Mouse (Mus musculus) mouse embryonic stem cell (cell line): ENCODE results near the gene Mycbp2.

Experiments used
- in situ Hi-C, 2 experiments: fragments of 300-500 bp; cut with MboI; formaldehyde crosslinking; loops; 1 replicate in 1 of 2; 3 replicates in 1 of 2; pipeline ENCODE4 v1.14.3; 2019 to 2020; ENCODE audit warnings: low sequenced_read_pairs in 2 of 2, low pct_unique_long_range_greater_than_20kb in 1 of 2, mixed read lengths in 1 of 2; ENCODE audit not compliant: unreplicated experiment in 1 of 2

The Mycbp2 gene

DNA sequence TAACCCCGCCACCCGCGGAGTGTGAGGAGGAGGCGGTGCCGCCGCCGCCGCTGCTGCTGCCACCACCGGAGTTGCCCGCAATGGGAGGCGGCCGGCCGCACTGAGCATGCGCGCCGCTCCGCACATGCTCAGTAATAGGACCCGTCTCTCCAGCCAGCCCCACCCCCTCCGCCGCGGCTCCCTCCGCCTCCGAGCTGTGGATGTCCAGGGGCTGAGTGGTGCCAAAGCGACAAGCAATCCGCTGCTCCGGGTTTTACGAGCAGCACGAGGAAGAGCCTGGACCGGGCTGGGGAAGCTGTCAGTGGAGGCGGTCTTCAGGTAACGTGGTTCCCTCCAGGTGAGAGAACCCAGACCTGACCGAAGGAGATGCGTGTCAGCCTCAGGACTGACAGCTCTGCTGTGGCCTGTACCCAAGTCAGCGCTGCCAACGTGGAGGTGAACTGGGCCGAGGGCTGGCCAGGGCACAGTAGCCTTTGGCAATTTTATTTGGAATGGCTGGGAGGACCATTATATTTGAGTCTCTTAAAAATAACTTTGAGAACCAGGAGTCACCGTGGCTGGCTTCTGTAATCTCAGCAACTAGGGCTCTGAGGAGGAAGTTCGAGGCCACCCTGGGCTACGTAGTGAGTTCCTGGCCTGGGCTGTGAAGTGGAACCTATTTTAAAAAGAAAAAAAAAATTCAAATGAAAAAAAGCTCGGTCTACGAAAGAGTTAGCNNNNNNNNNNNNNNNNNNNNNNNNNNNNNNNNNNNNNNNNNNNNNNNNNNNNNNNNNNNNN, at the start of gene Mycbp2:
Mycbp2 (minus strand) TSS at position 86 of the 777 bp plus-strand sequence.
- in situ Hi-C loops, result no loop called here

DNA sequence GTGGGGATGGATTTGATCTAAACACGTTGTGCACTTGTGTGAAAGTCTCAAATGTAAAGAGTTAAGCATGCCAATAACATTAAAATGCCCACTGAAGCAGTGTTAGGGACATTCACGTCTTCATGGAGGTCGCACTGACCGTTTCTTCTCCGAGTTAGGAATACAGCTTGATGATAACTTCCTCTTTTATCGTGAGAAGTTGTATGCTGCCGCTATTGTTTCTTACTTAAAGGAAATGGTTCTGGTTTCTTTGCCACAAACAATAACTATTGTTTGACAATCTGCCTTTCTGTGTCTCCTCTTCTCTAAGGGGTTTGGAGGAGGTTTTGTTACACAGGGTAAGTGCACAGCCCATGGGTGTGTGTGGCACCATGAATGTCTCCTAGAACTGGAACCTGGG, 45.8 kb upstream of the Mycbp2 start:
- in situ Hi-C loops, result no loop called here

DNA sequence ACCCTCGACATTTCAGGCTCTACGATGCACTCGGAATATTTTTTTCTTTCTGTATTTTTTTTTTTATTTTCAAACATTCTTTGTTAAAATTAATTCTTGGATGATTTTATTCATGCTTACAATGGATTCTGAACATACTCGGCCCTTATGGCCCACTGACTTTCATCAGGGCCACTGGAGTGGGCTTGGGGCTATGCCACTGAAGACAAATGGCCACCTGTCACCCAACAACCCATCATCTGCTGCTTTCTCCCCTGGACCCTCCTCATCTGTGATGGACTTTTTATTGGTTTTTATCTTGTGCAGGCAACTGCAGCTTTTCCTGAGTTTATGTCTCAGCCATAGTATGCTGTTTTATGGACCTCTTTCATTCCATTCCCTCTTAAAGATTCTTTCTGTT, 40.8 kb upstream of the Mycbp2 start:
- in situ Hi-C loops, result no loop called here

DNA sequence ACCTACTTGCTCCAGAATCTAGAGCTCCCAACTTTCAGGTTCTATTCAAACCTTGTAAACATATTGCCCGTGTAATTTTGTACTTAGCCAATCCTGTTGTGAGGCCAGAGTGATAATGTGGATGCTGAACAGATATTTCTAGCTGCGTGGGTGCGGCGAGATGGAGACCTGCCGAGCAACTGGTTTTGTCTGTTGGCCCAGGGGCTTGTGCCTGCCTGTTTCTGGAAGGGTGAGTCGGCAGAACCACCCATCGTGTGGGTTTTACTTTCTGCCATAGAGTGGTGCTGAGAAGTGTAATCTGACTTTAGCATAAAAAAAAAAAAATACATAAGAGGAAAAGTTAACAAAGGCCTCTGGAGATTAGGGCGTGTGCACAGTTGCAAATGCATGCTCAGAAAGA, 40.3 kb upstream of the Mycbp2 start:
- in situ Hi-C loops, result no loop called here

DNA sequence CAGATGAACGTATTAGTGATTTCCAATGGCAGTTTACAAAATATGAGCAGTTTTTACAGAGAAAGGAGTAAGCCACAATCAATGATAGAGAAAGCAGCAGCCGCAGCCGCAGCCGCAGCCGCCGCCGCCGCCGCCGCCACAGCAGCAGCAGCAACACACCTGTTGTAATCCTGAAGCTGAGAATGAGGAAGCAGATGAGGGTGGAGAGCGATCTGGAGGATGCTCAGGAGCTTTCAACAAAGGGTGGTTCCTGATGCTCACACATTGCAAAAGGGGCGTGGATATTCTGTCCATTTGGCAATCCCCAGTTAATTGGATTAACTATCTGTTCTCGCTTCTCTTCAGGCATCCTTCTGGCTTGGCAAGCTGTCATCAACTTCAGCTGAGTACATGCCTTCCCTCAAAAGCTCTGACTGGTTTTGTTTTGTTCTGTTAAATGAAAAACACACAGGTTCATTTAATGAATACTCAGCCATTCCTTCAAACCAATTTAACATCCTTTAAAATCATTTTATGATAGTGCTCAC, 38.5 kb upstream of the Mycbp2 start:
- in situ Hi-C loops, result no loop called here

DNA sequence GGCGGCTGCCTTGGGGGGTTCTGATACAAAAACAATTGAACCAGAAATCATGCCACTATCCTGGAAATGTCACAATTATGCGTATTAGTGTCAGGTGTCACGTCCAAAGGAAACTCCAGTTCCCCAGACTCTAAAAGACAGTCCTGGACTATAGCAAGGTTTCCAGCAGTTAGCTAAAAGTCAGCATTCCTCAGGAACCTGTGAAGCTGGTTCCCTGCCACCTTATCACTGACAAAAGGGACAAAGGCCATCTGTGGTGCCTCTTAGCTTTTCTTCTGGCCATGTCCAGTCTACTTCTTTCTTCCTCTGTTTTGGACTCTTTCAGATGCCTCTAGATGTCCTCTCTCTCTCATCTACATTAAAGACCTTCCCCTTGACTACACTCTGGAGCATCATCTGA, 32.1 kb upstream of the Mycbp2 start:
- in situ Hi-C loops, result no loop called here

DNA sequence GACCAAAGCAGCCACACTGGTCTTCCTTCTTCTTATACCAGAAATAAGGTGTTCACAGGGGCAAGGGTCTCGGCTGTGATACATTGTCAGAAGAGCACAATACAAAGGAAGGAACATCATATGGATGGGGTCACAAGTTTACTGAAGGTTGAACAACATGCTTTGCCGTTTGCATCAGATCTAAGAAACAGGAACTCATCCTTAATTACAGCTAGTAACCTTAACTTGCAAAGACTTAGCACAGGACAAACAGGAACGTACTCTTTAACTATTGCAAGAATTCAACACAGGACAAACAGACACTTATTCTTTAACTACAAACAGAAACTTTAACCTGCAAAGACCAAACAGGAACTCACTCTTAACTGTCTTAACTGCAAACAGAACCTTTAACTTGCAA, 30.2 kb upstream of the Mycbp2 start:
- in situ Hi-C loops, result no loop called here

DNA sequence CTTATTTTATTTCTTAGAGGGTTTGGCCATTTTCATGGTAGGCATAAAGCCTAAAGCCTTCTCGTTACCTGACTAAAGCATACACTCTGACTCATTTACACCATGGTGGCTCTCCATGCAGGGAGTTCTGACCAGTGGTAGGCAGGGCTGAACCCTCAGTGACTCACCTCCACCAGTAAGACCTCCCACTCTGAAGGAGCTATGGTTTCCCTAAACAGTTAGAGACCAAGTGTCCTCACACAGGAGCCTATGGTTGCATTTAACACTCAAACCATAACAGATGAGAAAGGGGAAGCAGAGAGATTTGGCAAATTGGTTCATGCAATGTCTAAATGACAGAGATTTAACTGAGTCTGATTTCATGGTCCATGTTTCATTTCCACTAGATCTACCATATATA, 28.9 kb upstream of the Mycbp2 start:
- in situ Hi-C loops, result no loop called here

DNA sequence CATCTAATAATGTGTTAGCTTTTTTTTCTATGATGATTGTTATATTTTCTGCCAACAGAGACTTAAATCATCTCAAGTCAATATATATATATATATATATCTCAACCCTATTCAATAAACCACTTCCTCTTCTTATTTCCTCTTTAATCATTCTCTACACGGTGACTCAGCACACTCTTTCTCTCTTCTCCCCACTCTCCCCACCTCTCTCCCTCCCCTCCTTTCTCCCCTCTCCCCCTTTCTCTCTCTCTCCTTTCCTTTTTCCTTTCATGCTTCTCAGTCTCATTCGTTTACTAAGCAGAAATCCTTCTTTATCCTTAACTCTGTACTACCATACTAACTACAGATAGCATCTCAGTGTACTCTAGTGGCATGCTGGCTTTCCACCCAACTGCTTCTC, 16.6 kb upstream of the Mycbp2 start:
- in situ Hi-C loops, result no loop called here

DNA sequence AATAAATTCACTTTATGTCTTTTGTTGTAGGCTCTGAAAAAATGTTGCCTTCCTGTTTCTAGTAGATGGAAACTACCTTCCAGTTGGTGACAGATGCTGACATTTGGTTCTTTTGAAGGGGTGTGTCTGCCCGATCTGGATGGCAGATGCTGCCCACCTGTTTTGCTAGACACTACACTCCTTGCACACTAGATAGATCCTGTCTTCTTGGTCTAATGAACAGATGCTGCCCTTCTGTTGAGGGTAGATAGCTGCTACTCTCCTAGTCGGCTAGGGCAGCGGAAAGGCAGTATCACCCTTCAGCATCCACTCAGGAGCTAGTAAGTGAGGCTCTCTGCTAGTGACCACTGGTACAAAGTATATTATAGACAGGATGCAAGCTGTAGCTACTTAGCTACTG, 9.5 kb upstream of the Mycbp2 start:
- in situ Hi-C loops, result no loop called here

DNA sequence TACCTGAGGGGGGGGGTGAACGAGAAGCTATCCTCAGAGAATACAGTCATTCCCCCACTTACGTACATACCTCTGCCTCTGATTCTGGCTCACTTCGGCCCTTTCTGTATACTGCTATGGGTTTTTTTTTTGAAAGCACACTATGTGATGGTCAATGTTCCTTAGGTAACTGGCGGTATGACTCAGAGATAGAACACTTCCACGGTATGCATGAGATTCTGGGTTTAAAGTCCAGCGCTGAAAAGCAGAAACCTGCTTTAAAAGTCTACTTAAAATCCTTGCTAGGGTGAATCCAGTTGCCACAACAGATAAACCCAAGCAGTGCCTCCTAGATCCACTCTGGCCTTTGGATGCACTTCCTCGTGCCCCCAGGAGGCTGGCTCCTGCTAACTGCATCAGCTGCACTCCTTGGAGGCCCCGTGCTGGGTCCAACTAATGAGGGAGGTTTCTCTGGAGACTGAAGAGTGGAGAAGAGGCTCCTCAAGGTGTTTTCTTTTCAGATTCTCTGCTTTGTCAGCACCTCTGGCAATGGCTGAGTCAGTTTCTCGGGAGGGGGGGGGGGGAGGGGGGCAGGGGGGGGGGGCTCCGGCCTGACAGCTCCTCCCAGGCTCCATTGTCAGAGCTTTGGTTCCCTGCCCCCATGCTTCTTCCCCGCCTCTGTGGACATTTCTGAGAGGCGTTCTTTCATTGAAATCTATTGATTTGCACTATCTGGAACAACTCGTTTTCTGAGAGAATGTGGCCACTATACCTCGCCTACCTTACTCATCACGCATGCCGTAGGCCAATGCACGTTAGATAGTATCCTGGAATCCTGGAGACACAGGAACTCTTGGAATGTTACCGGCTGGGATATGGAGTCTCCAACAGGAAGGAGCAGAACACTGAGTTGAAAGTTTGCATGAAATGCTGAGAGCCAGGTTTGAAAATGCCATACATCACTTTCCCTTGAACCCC, 8.1 kb upstream of the Mycbp2 start:
- in situ Hi-C loops, result no loop called here

DNA sequence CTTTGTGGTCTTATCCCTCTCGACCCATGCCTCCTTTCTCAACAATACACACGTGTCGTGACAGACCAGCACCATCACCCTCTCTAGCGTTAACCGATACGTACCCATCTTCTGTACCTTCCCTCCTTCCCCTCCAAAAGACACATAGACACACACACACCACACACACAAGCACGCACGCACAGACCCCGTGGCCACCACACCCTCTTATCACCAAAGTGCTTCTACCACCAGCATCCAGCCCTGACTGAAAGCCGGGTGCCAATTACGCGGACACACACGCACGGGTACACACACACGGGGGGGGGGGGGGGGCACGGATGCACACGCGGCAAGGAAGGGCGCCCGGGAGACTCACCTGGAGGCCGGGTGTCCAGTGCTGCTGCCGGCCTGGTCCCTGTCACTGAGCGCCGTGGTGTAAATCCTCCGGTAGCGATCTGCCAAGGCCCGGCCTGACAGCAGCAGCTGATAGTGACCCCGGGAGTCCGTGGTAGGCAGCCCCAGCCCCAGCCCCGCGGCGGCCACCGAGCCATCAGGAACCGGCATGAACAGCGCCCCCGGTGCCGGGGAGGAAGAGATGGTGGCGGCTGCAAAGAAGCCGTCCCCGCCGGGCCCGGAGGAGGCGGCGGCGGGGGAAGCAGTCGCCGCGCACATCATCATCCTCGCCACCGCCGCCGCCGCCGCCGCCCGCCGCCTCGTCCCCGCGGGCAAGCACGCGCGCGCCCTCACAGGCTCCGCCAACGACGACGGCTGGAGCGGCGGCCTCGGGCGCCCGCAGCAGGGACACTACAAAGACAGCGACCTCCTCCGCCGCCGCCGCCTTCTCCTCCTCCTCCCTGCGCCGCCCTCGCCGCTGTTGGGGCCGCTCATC, 521 bp downstream of the Mycbp2 start:
- in situ Hi-C loops, result no loop called here

DNA sequence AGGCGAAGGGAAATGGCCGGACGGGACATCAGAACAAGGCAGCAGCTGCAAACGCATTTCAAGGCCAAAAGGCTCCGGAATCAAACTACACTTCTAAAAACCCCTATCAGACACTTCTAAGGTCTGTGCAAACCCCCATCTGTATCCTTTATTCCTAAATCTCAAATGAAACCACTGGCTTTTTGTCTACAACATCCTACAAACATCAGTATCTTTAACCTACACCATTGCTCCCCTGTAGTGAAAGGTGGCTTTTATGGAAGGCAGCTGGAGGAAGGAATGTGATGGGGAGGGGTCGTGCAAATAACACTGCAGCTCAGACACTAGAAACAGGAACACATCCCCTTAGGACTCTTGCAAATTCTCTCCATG, 1.1 kb downstream of the Mycbp2 start:
- in situ Hi-C loops, result no loop called here

DNA sequence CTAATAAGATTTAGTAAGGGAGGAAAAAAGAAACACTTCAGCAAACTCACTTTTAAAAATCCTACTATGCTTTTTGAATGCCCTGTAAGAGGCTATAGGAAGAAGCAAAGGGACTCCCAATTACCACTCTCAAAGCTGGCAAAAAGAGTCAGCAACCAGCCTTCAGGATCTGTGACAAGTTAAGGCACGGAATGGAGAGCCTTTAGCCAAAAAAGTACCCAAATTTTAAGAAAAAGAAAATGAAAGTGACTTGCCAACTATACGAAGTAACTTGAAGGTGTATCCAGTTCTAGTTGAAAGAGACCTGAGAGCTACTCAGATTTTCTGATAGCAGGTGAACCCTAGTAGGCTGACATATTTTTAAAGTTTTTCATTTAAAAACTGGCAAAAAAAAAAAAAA, 1.6 kb downstream of the Mycbp2 start:
- in situ Hi-C loops, result no loop called here

DNA sequence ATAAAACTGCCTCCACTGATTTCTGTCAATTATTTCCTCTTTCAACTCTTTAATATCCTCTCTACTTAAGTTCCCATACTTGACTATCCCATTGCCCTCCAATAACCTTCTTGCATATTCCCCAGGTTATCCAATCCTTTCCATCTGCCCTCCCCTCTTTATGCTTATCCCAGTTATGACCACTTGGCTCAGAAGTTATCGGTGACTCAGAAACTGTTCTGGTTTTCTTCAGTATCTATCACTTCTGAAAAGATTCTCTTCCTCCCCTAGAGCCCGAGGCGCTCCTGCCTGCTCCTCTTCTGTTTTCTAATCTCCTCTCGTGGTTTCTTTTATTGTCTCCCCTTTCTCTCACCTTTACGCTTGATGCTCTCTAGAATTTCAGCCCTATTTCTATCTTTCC, 2.8 kb downstream of the Mycbp2 start:
- in situ Hi-C loops, result no loop called here

DNA sequence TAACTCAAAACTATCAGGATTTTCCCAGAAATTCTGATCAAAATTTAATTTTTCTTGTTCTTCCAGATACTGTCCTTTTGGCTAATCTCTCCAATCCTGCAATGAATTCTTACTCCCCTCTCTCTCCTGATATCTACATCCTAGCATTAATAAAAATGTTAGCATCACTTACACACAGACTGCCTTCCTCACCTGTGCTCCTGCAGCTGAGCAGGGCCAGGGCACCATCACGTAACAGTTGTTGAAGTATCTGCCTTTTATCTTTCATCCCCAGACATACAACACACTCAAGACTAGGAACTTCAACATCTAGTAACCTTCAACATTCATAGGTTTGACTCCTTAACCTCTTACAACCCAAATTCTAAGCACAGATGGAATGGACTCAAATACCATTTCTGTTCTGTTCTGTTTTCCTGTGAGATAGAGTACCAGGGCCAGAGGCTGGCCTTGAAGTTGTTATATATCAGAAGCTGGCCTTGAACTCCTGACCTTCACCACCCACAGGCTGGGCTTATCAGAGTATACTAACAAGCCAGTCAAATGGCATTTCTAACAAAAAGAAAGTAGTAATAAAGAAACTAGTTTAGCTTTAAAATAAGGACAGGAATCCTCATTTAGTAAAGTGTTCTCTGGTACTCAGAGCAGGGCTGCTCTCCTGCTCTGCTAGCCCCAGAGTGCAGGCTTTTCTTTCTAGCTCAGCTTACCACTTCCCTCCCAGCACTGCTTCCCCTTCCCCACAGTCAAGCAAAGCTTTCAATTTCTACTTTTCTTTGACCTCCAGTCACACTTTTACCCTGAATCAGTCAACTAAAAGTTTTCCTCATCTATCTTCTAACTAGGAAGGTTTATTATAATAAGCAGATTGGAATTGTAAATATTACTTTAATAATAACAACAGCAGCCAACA, 5.0 kb downstream of the Mycbp2 start:
- in situ Hi-C loops, result no loop called here

DNA sequence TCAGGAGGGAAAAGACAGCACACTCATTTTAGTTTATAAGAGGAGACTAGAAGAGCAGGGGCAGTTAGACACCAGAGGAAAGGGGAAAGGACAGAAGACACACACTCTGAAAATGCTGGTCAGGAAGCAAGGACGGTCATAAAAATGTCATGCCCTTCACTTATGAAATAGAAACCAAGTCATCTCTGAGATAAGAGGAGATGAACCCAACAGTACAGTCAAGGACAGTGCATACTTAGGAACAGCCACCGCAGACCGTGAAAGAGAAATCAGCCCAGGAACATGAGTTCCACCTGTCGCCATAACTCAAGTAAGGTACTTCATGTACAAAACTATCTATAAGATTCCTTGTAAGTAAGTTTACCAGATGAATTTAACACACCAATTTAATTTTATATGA, 33.7 kb downstream of the Mycbp2 start:
- in situ Hi-C loops, result no loop called here

DNA sequence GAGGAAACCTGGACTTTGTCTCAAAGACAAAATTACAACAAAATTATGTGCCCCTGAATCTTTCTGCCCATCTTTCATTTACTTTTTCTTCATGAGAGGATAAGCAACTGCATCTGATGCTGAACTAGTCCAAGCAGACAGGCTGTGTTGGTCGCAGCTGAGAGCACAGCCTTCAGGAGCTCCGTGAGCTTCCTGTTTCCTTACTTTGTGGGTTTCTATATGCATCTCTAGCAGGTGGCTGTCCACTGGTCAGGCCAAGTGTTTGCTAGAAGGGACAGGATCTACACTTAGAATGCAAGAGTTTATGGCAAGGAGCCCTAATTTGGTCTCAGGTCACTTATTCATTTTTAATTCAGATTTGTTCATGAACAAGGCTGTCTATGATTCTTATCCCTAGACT, 50.4 kb downstream of the Mycbp2 start:
- in situ Hi-C loops, result no loop called here
